Mouse (Mus musculus) stomach, postnatal 0 days (tissue): Measurements from ENCODE around the gene Smad6. TPM values are rescaled to one million over a fixed set of nuclear protein-coding genes. Genes with fewer than 3 reads are reported as not detected.

Experiments used
- ATAC-seq: fragments of 200-750 bp; cut with Nextera tagmentation; 2 replicates; pipeline ENCODE4 v1.8.0; 2017; ENCODE audit not compliant: low FRiP score, low TSS enrichment
- DNase-seq: peaks from one replicate; pipeline ENCODE4 v3.0.0-alpha.2; 2016; ENCODE audit warnings: low spot score
- H3K27ac ChIP-seq: fragments of 300-500 bp; sonication (generic); replicated peaks from 2 replicates; pipeline ENCODE4 v1.5.1; 2014; ENCODE audit warnings: mild to moderate bottlenecking, control low read depth
- H3K27me3 ChIP-seq: fragments of 300-500 bp; sonication (generic); 2 replicates; pipeline ENCODE4 v1.6.1; 2014; ENCODE audit warnings: low read length; ENCODE audit not compliant: control insufficient read depth, insufficient read depth
- H3K36me3 ChIP-seq: fragments of 300-500 bp; sonication (generic); 2 replicates; pipeline ENCODE4 v1.6.1; 2014; ENCODE audit warnings: low read length, mixed read lengths; ENCODE audit not compliant: control insufficient read depth, insufficient read depth
- H3K4me1 ChIP-seq: fragments of 300-500 bp; sonication (generic); replicated peaks from 2 replicates; pipeline ENCODE4 v1.6.1; 2014; ENCODE audit warnings: antibody characterized with exemption; ENCODE audit not compliant: control insufficient read depth, insufficient read depth
- H3K4me2 ChIP-seq: fragments of 300-500 bp; sonication (generic); replicated peaks from 2 replicates; pipeline ENCODE4 v1.6.1; 2014; ENCODE audit warnings: low read depth, mild to moderate bottlenecking, control low read depth, moderate library complexity
- H3K4me3 ChIP-seq: fragments of 300-500 bp; sonication (generic); 2 replicates; pipeline ENCODE4 v1.5.1; 2014; ENCODE audit warnings: low read depth, low read length, control low read depth
- H3K9ac ChIP-seq: fragments of 300-500 bp; sonication (generic); 2 replicates; pipeline ENCODE4 v1.6.1; 2014; ENCODE audit warnings: mild to moderate bottlenecking, low read length, control low read depth, mixed read lengths
- H3K9me3 ChIP-seq: fragments of 300-500 bp; sonication (generic); 2 replicates; pipeline ENCODE4 v1.6.1; 2016; ENCODE audit warnings: low read length; ENCODE audit not compliant: control insufficient read depth
- CTCF ChIP-seq: IDR thresholded peaks from 2 replicates; pipeline ENCODE4 v1.5.1; 2016; ENCODE audit warnings: antibody characterized with exemption, low read depth, mild to moderate bottlenecking, moderate library complexity
- EP300 ChIP-seq: optimal IDR thresholded peaks from 2 replicates; pipeline ENCODE3; 2016; ENCODE audit warnings: antibody characterized with exemption
- WGBS: fragments of 180-500 bp; shearing (Covaris S2); extraction: QIAGEN DNeasy Blood & Tissue Kit; methylation state at CpG from one replicate; pipeline ENCODE4 v1.1.7; 2014; 5-methylcytosine and 5-hydroxymethylcytosine counted together
- polyA plus RNA-seq: library from polyadenylated mRNA; unstranded; fragments of >200 nt; fragmentation: Nextera tagmentation; extraction: Ambion mirVana; gene quantifications from 2 replicates; pipeline ENCODE4 v1.2.1, GENCODE M21; 2015

Smad6 gene
- polyA plus RNA-seq, 1 experiment from 2014 or later, result 6.0 TPM

DNA sequence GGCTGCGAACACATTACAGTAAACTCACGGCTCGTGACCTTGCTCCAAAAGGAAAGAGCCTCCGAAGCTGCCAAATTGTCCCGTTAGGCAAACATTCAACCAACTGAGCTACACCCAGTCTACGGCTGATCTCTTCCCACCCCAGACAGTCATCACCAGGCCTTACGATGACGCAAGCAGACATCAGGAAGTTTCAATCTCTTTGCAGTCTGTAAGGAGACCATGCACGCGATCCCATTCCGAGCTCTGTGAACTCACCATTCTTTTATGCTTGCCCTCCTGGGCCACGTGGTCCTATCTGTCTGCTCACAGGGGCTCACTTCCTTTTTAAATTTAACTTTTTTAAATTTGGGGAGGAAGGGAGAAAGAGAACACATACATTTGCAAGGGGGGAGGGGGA lies 32.6 kb downstream of the Smad6 start:
- H3K4me3 ChIP-seq, result no peak overlapping the region
- H3K9me3 ChIP-seq, result no peaks in the 10 kb centered on the region
- 61% methylated on average over 12 of the region's 12 CpGs for WGBS
- H3K4me1 ChIP-seq, result peaks cover 10% of the 10 kb centered on the region; the same call in 1 of the 2 replicates
- no peak overlapping the region for H3K9ac ChIP-seq
- no peaks in the 10 kb centered on the region for H3K27me3 ChIP-seq
- DNase-seq, result no peak
- H3K27ac ChIP-seq, result no peak overlapping the region
- no peak overlapping the region for H3K4me2 ChIP-seq
- no peaks in the 10 kb centered on the region; the same call in 1 of the 2 replicates for H3K36me3 ChIP-seq
- no peak; the same call in 1 of the 2 replicates for ATAC-seq
- TF ChIP-seq EP300, result no peak
- no peak for TF ChIP-seq CTCF

DNA sequence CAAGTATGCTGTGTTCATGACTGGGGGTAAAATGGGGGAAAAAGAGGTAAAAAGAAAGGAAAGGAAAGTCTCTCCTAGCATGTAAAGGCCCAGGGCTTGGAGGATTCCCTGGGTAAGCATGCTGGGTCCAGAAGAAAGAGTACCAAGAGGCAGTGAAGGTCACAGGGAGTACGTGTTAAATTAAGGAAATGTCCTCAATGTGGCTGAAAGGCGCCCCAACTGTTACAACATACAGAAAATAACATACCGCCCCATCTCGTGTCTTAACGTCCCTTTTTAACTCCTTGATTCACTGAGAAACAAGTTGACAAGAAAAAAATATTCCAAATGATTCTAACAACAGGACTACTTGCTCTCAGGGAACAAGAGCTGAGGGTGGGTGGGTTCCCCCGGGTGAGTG lies 36.7 kb downstream of the Smad6 start:
- H3K27me3 ChIP-seq, result no peaks in the 10 kb centered on the region
- H3K27ac ChIP-seq, result peak overlapping the region; percentile 61
- DNase-seq, result no peak
- no peaks in the 10 kb centered on the region for H3K36me3 ChIP-seq
- H3K9me3 ChIP-seq, result no peaks in the 10 kb centered on the region
- WGBS, result 21% methylated on average over 6 of the region's 6 CpGs
- no peak overlapping the region for H3K4me3 ChIP-seq
- no peak overlapping the region for H3K4me2 ChIP-seq
- H3K9ac ChIP-seq, result no peak overlapping the region
- ATAC-seq, result no peak
- peaks cover 23% of the 10 kb centered on the region for H3K4me1 ChIP-seq
- no peak for TF ChIP-seq CTCF
- no peak for TF ChIP-seq EP300

DNA sequence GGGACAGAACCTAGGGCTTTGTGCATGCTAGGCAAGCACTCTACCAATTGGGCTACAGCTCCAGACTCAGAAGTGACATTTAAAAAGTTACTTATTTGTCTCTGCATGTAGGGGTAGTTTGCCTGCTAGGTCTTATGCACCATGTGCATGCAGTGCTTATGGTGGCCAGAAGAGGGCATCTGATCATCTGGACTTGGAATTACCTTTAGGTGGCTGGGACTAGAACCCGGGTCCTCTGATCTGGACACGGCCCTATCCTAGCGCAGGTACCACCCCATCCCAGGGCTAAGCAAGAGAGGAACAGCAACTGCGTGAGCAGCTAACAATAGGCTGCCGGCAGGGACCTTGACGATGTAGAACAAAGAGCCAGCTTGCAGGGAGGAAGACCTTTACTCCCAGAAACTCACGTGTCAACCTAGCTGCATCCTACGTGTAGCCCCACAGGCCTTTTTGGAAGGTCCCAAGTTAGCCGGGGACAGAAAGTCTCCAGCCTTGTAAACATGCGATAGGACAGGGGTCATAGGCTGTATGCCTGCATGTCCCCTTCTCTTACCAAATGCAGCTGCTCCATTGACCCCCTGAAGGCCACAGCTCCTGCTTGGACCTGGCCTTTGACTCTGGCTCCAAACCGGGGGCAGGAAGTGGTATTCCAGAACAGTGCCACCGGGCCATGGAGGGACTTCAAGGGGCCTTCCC lies 38.8 kb downstream of the Smad6 start:
- H3K9me3 ChIP-seq, result no peaks in the 10 kb centered on the region
- DNase-seq, result no peak
- no peak overlapping the region for H3K4me3 ChIP-seq
- no peaks in the 10 kb centered on the region for H3K27me3 ChIP-seq
- no peak for ATAC-seq
- H3K4me1 ChIP-seq, result peaks cover 26% of the 10 kb centered on the region
- H3K27ac ChIP-seq, result no peak overlapping the region
- WGBS, result 78% methylated on average over 12 of the region's 12 CpGs
- no peak overlapping the region for H3K4me2 ChIP-seq
- TF ChIP-seq EP300 (no peak), CTCF (peak; percentile 69)
- H3K9ac ChIP-seq, result no peak overlapping the region
- no peaks in the 10 kb centered on the region for H3K36me3 ChIP-seq

DNA sequence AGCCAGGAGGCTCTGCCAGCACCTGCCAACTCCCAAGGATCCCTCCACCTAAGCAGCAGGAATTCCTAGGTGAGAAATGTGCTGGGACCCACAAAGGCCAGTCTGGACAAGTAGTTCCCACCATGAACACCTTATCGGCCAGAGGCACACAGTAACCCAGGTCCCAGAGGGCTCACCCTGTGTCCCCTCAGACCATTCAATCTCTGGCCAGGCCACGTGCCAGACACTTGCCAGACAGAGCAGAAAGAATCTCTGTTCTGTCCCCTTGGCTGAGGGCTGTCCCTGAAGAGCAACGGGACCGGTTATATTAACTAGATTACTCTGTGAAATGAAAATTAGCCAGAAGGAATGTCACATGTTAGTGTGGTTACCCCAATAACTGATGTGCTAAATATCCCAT lies 39.9 kb downstream of the Smad6 start:
- no peak overlapping the region for H3K9ac ChIP-seq
- no peak overlapping the region for H3K27ac ChIP-seq
- ATAC-seq (no peak), DNase-seq (no peak)
- no peaks in the 10 kb centered on the region for H3K27me3 ChIP-seq
- no peaks in the 10 kb centered on the region for H3K36me3 ChIP-seq
- no peak overlapping the region for H3K4me2 ChIP-seq
- H3K4me3 ChIP-seq, result no peak overlapping the region
- H3K4me1 ChIP-seq, result peaks cover 26% of the 10 kb centered on the region
- H3K9me3 ChIP-seq, result no peaks in the 10 kb centered on the region
- WGBS, result 66% methylated on average over 4 of the region's 4 CpGs
- TF ChIP-seq CTCF, result no peak
- no peak for TF ChIP-seq EP300

GRCm38 (mm10) chr9:63981371-63981770 lies 40.5 kb downstream of the Smad6 start:
- ATAC-seq (peak; percentile 38; the same call in 1 of the 2 replicates), DNase-seq (peak; percentile 72)
- no peaks in the 10 kb centered on the region for H3K9me3 ChIP-seq
- H3K36me3 ChIP-seq, result no peaks in the 10 kb centered on the region
- no peak overlapping the region for H3K27ac ChIP-seq
- H3K27me3 ChIP-seq, result no peaks in the 10 kb centered on the region
- no peak overlapping the region for H3K9ac ChIP-seq
- 63% methylated on average over 4 of the region's 4 CpGs for WGBS
- no peak overlapping the region for H3K4me3 ChIP-seq
- H3K4me2 ChIP-seq, result no peak overlapping the region
- H3K4me1 ChIP-seq, result peaks cover 26% of the 10 kb centered on the region
- TF ChIP-seq EP300, result no peak
- TF ChIP-seq CTCF, result no peak

DNA sequence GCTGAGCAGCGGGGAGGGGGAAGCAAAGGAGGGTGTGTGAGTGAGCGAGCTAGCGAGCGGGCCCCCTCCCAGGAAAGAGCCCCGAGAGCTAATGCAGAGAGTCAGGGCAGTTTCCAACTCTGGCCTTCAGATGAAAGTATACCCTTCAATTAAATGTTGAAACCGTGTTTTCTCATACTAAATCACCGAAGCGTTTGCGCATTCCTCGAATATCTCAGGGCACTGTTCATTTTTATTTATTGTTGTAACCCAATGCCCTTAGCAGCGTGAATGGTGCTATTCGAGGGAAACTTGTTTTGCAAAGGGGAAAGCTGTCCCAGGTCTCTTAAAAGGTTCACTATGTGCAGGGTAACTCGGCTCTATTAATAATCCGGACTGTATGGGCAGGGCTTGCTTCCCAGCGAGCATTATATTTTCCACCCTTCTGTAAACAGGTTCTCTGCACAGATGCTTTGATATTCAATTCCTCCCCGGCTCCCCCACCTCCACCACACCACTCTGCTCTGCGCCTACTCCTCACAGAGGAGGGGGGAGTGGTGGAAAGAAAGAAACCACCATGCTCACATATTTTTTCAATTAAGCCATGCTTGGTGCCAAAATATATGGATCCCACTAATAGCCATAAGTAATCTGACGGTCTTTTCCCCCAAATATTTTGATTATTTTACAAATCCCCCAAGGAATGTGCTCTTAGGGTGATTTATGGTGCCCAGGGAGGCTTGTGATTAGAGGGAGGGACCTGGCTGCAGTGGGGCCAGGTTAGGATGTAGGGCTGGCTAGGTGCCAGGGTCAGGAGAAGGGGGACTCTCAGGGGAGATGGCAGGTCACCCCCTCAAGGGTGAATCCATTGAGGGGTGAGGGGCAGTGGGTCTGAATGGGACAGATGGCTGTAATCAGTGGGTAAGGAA lies 41.4 kb downstream of the Smad6 start:
- H3K4me2 ChIP-seq, result peak overlapping the region; percentile 19
- H3K9me3 ChIP-seq, result no peaks in the 10 kb centered on the region
- 12% methylated on average over 18 of the region's 18 CpGs for WGBS
- no peak for TF ChIP-seq CTCF
- no peak for TF ChIP-seq EP300
- no peak for ATAC-seq
- no peak overlapping the region for H3K9ac ChIP-seq
- no peaks in the 10 kb centered on the region for H3K36me3 ChIP-seq
- H3K4me1 ChIP-seq, result peaks cover 26% of the 10 kb centered on the region
- H3K27ac ChIP-seq, result peak overlapping the region; percentile 59
- DNase-seq, result no peak
- no peak overlapping the region for H3K4me3 ChIP-seq
- no peaks in the 10 kb centered on the region for H3K27me3 ChIP-seq
